Mouse (Mus musculus): Measurements from ENCODE around the gene Supt7l. TPM values are rescaled to one million over a fixed set of nuclear protein-coding genes. Genes with fewer than 3 reads are reported as not detected.

The Supt7l gene
- polyA plus RNA-seq, 1 experiment from 2014 or later = 15.6 TPM

GRCm38 (mm10) chr5:31489116-31489769, 38.4 kb downstream of the Supt7l start:
- no peak for ATAC-seq (replicated peaks; ENCODE audit: insufficient number of reproducible peaks, insufficient read depth, low FRiP score, low read depth)
- Histone ChIP-seq H3K4me3 (no peak overlapping the region), H3K27me3 (no peaks in the 10 kb centered on the region), H3K4me1 (replicated peaks) (no peaks in the 10 kb centered on the region; the same call in 1 of the 2 replicates), H3K4me2 (no peak overlapping the region), H3K9me3 (replicated peaks) (no peaks in the 10 kb centered on the region), H3K9ac (no peak overlapping the region), H3K36me3 (no peaks in the 10 kb centered on the region), H3K27ac (no peak overlapping the region)
- WGBS = 56% methylated on average over 7 of the region's 7 CpGs

DNA sequence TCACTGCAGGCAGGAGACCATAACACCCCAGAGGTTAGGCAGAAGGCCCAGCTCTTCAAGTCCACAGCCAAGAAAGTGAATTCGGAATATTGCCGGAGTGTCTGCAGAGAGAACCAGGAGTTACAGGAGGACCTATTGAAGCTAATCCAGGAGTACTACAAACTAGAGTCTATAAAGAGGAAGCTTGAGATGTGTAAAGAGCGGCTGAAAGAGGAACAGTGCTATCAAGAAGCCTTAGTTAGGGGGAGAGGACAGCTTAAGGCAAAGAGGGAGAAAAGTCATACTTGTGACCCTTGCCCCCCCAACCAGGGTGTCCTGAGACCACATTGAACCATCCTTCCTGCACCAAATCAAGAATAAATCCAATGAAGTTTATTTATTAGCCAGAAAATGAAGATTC, 39.7 kb downstream of the Supt7l start:
- Histone ChIP-seq H3K27ac (no peak overlapping the region), H3K4me2 (no peak overlapping the region), H3K9ac (no peak overlapping the region), H3K9me3 (replicated peaks) (no peaks in the 10 kb centered on the region), H3K4me3 (no peak overlapping the region), H3K4me1 (replicated peaks) (no peaks in the 10 kb centered on the region), H3K27me3 (no peaks in the 10 kb centered on the region), H3K36me3 (no peaks in the 10 kb centered on the region)
- ATAC-seq (replicated peaks; ENCODE audit: insufficient number of reproducible peaks, insufficient read depth, low FRiP score, low read depth) = no peak
- WGBS = 85% methylated on average over 3 of the region's 3 CpGs

GRCm38 (mm10) chr5:31485440-31485839, 42.2 kb downstream of the Supt7l start, which contains the start of gene 4930548H24Rik:
Gene 4930548H24Rik, plus strand, starts transcription at chr5:31485740.
- Histone ChIP-seq H3K27me3 (no peaks in the 10 kb centered on the region), H3K4me2 (no peak within 1 kb of the TSS), H3K27ac (no peak within 1 kb of the TSS), H3K4me1 (replicated peaks) (no peaks in the 10 kb centered on the region), H3K9me3 (replicated peaks) (no peaks in the 10 kb centered on the region), H3K4me3 (no peak within 1 kb of the TSS), H3K9ac (no peak within 1 kb of the TSS), H3K36me3 (peaks cover 17% of the 10 kb centered on the region; the same call in 1 of the 2 replicates)
- WGBS = 93% methylated on average over 3 of the region's 3 CpGs
- no peak for ATAC-seq (replicated peaks; ENCODE audit: insufficient number of reproducible peaks, insufficient read depth, low FRiP score, low read depth)

DNA sequence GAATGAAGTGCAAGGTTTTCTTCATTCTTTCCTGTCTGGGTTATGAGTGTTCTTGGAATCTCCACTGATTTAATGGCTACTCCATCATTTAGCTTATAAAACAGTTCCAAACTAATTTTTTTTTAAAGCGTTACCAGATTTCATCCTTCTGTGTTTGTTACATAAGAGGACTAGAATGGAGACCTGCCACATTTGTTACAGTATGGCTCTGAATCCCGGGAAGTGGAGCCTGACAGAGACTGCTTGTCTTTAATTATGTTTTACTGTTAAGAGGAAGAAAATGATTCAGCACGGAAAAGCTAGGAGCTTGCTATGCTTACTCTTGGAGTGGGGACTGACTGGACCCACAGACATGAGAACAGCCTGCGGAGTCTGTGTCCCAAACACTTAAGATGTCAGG, 47.1 kb downstream of the Supt7l start:
- peaks cover 63% of the 10 kb centered on the region for H3K36me3 ChIP-seq
- H3K9me3 ChIP-seq (replicated peaks) = no peaks in the 10 kb centered on the region
- 86% methylated on average over 4 of the region's 4 CpGs for WGBS
- H3K27ac ChIP-seq = no peak overlapping the region
- no peaks in the 10 kb centered on the region for H3K4me1 ChIP-seq (replicated peaks)
- H3K4me3 ChIP-seq = no peak overlapping the region
- no peak for ATAC-seq (replicated peaks; ENCODE audit: insufficient number of reproducible peaks, insufficient read depth, low FRiP score, low read depth)
- H3K9ac ChIP-seq = no peak overlapping the region
- H3K27me3 ChIP-seq = no peaks in the 10 kb centered on the region
- no peak overlapping the region for H3K4me2 ChIP-seq

- Histone ChIP-seq H3K9me3 (replicated peaks) (no peaks in the 10 kb centered on the region), H3K4me3 (no peak overlapping the region), H3K4me1 (replicated peaks) (no peaks in the 10 kb centered on the region), H3K27me3 (no peaks in the 10 kb centered on the region), H3K27ac (no peak overlapping the region), H3K9ac (no peak overlapping the region), H3K36me3 (peaks cover 59% of the 10 kb centered on the region), H3K4me2 (no peak overlapping the region)
- 74% methylated on average over 7 of the region's 7 CpGs for WGBS
- ATAC-seq (replicated peaks; ENCODE audit: insufficient number of reproducible peaks, insufficient read depth, low FRiP score, low read depth) = no peak
These were observed 57.3 kb downstream of the Supt7l start for GRCm38 (mm10) chr5:31470334-31470733.

DNA sequence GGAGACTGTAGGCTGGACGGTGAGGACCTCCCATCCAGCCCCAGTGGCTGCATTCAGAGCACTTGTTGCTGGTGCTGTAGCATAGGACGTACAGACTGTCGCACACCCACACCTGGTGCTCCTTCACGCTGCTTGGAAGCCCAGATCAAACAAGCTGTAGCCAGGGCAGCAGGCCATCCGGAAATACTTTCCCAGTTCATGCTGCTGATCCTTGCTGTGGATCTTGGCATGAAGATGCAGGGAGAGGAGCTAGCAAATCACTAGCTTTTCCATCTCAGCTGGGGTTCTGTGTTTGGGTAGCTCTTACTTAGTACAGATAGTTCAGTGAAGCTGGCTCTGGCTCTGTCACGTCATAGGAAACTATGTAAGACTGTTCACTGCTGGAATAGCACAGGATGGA, 57.9 kb downstream of the Supt7l start:
- ATAC-seq (replicated peaks; ENCODE audit: insufficient number of reproducible peaks, insufficient read depth, low FRiP score, low read depth) = no peak
- Histone ChIP-seq H3K27me3 (no peaks in the 10 kb centered on the region), H3K4me3 (no peak overlapping the region), H3K9ac (no peak overlapping the region), H3K4me2 (no peak overlapping the region), H3K4me1 (replicated peaks) (no peaks in the 10 kb centered on the region), H3K9me3 (replicated peaks) (no peaks in the 10 kb centered on the region), H3K27ac (no peak overlapping the region), H3K36me3 (peaks cover 58% of the 10 kb centered on the region)
- WGBS = 84% methylated on average over 6 of the region's 6 CpGs

- Histone ChIP-seq H3K9ac (no peak overlapping the region), H3K4me1 (replicated peaks) (no peaks in the 10 kb centered on the region), H3K9me3 (replicated peaks) (no peaks in the 10 kb centered on the region), H3K27ac (no peak overlapping the region), H3K4me2 (no peak overlapping the region), H3K27me3 (no peaks in the 10 kb centered on the region), H3K4me3 (no peak overlapping the region), H3K36me3 (peaks cover 39% of the 10 kb centered on the region)
- 93% methylated on average over 3 of the region's 3 CpGs for WGBS
- ATAC-seq (replicated peaks; ENCODE audit: insufficient number of reproducible peaks, insufficient read depth, low FRiP score, low read depth) = no peak
These were observed 59.8 kb downstream of the Supt7l start for GRCm38 (mm10) chr5:31467798-31468197.

Other genes with a start within 250 kb of the Supt7l start
- 22.3 and 22.7 TPM in 2 replicates for gene Ift172, start 236.7 kb downstream of the Supt7l start, polyA plus RNA-seq (2015; fragmentation: Nextera tagmentation; extraction: Ambion mirVana)
- gene Fndc4, start 231.7 kb downstream of the Supt7l start, polyA plus RNA-seq (2015; fragmentation: Nextera tagmentation; extraction: Ambion mirVana) = 16.4 and 24.1 TPM in 2 replicates
- 0.09 and 0.30 TPM in 2 replicates for gene Gckr, start 230.4 kb downstream of the Supt7l start, polyA plus RNA-seq (2015; fragmentation: Nextera tagmentation; extraction: Ambion mirVana)
- gene Zfp512, start 75.4 kb downstream of the Supt7l start, polyA plus RNA-seq (2015; fragmentation: Nextera tagmentation; extraction: Ambion mirVana) = 33.1 and 41.8 TPM in 2 replicates
- not detected in 2 replicates for gene 4930548H24Rik, start 42.1 kb downstream of the Supt7l start, polyA plus RNA-seq (2015; fragmentation: Nextera tagmentation; extraction: Ambion mirVana)
- 36.1 and 41.8 TPM in 2 replicates for gene Gpn1, start 33.1 kb downstream of the Supt7l start, polyA plus RNA-seq (2015; fragmentation: Nextera tagmentation; extraction: Ambion mirVana)
- gene Slc4a1ap, start 812 bp downstream of the Supt7l start, polyA plus RNA-seq (2015; fragmentation: Nextera tagmentation; extraction: Ambion mirVana) = 20.0 and 23.0 TPM in 2 replicates
- gene Mrpl33, start 69.1 kb upstream of the Supt7l start, polyA plus RNA-seq (2015; fragmentation: Nextera tagmentation; extraction: Ambion mirVana) = 344 and 459 TPM in 2 replicates
- 3.9 and 4.4 TPM in 2 replicates for gene Rbks, start 169.8 kb upstream of the Supt7l start, polyA plus RNA-seq (2015; fragmentation: Nextera tagmentation; extraction: Ambion mirVana)
- gene Babam2, start 169.9 kb upstream of the Supt7l start, polyA plus RNA-seq (2015; fragmentation: Nextera tagmentation; extraction: Ambion mirVana) = 45.2 and 48.7 TPM in 2 replicates